Mouse (Mus musculus): ENCODE results near the gene Speer1. TPM values are rescaled to one million over a fixed set of nuclear protein-coding genes. Genes with fewer than 3 reads are reported as not detected.

Speer1 gene
- polyA plus RNA-seq (2017; shearing (Covaris generic)) = 0.77 TPM

GRCm38 (mm10) chr5:11341216-11341615, at the start of gene Speer1:
TSS of gene Speer1 (plus strand) at chr5:11341516.

Other genes with a start within 250 kb of the Speer1 start
- not detected for gene Gm8879, start 213.9 kb upstream of the Speer1 start, polyA plus RNA-seq (2017; shearing (Covaris generic))
- not detected for gene Gm5861, start 158.4 kb upstream of the Speer1 start, polyA plus RNA-seq (2017; shearing (Covaris generic))
- gene Gm8890, start 85.5 kb upstream of the Speer1 start, polyA plus RNA-seq (2017; shearing (Covaris generic)) = not detected
- not detected for gene Gm8897, start 74.9 kb downstream of the Speer1 start, polyA plus RNA-seq (2017; shearing (Covaris generic))
- not detected for gene Gm8906, start 161.2 kb downstream of the Speer1 start, polyA plus RNA-seq (2017; shearing (Covaris generic))